ENCODE assay signal across 10 mouse cellular contexts in genomic region chr17:28290262-28290661, GRCm38 (mm10). TPM values are rescaled to one million over a fixed set of nuclear protein-coding genes. Genes with fewer than 3 reads are reported as not detected.
DNase-seq lines count a peak whose midpoint lies in the region; ATAC-seq and TF ChIP-seq lines count a peak whose summit lies in the region.
"Had no signal": no experiment of that assay in that cellular context is flagged by ENCODE, and none has a peak within 500 bp of the region (broad histone marks: within the 10 kb centered on the region; RNA-seq: fewer than 3 reads in every experiment).

No protein-coding gene starts in this region.

- no peak for TF ChIP-seq CTCF in hindbrain, postnatal 0 days (IDR thresholded peaks at IDR 0.05; ENCODE audit: low read depth)

- no peaks in the 10 kb centered on the region for H3K27me3 ChIP-seq in hindbrain, postnatal 0 days (ENCODE audit: insufficient read depth, low read length)
- H3K27me3 ChIP-seq in hindbrain, embryonic 14.5 days (ENCODE audit: control insufficient read depth, insufficient read depth, low read length), result no peaks in the 10 kb centered on the region
- H3K27me3 ChIP-seq: embryonic facial prominence, embryonic 12.5 days had no signal

- no peaks in the 10 kb centered on the region for H3K36me3 ChIP-seq in hindbrain, postnatal 0 days (ENCODE audit: insufficient read depth, low read length)
- no peaks in the 10 kb centered on the region for H3K36me3 ChIP-seq in hindbrain, embryonic 14.5 days (replicated peaks; ENCODE audit: control insufficient read depth, insufficient read depth)

- no peak overlapping the region for H3K4me2 ChIP-seq in hindbrain, postnatal 0 days (ENCODE audit: low read depth, low read length)
- no peak overlapping the region for H3K4me2 ChIP-seq in hindbrain, embryonic 14.5 days (replicated peaks)
- H3K4me2 ChIP-seq: embryonic facial prominence, embryonic 12.5 days had no signal

- H3K4me1 ChIP-seq in hindbrain, postnatal 0 days (ENCODE audit: insufficient read depth, low read length), result peaks cover 7% of the 10 kb centered on the region; the same call in 1 of the 2 replicates
- peaks cover 15% of the 10 kb centered on the region; the same call in 1 of the 2 replicates for H3K4me1 ChIP-seq in hindbrain, embryonic 14.5 days (replicated peaks; ENCODE audit: control insufficient read depth, insufficient read depth, low read length)

- no peak overlapping the region for H3K4me3 ChIP-seq in hindbrain, postnatal 0 days (ENCODE audit: low read length)
- no peak overlapping the region for H3K4me3 ChIP-seq in hindbrain, embryonic 14.5 days (replicated peaks; ENCODE audit: low read length)
- H3K4me3 ChIP-seq: embryonic facial prominence, embryonic 12.5 days; myocyte had no signal

- no peak overlapping the region for H3K9ac ChIP-seq in hindbrain, postnatal 0 days (replicated peaks; ENCODE audit: low read length)
- no peak overlapping the region for H3K9ac ChIP-seq in hindbrain, embryonic 14.5 days
- H3K9ac ChIP-seq: embryonic facial prominence, embryonic 12.5 days had no signal

- peak; percentile 58 for DNase-seq in hindbrain, postnatal 0 days (ENCODE audit: low spot score)
- DNase-seq in hindbrain, embryonic 14.5 days (ENCODE audit: low spot score), result no peak
- DNase-seq in adrenal gland, adult (ENCODE audit: inconsistent age in 2 of 2, low spot score in 1 of 2), result peak; percentile 86 to 93
- peak; percentile 94 to 95 for DNase-seq in kidney, adult 8-10 months
- peak; percentile 76 to 79 for DNase-seq in lung, postnatal 4 days
- DNase-seq in yolk sac, embryonic 10.5 days (ENCODE audit: low spot score), result no peak
- no peak for DNase-seq in embryo, embryonic 10 days (ENCODE audit: low spot score)
- no peak for DNase-seq in cerebellum, adult 11-12 months

- no peak for ATAC-seq in hindbrain, postnatal 0 days
- ATAC-seq in hindbrain, embryonic 14.5 days (ENCODE audit: low FRiP score), result no peak

- H3K27ac ChIP-seq in hindbrain, postnatal 0 days, result no peak overlapping the region
- H3K27ac ChIP-seq in hindbrain, embryonic 14.5 days, result no peak overlapping the region
- H3K27ac ChIP-seq: embryonic facial prominence, embryonic 12.5 days had no signal

- 63% methylated on average over 3 of the region's 3 CpGs for WGBS in hindbrain, postnatal 0 days
- 84% methylated on average over 3 of the region's 3 CpGs for WGBS in hindbrain, embryonic 14.5 days

- H3K9me3 ChIP-seq in hindbrain, postnatal 0 days (ENCODE audit: low read length), result no peaks in the 10 kb centered on the region
- no peaks in the 10 kb centered on the region for H3K9me3 ChIP-seq in hindbrain, embryonic 14.5 days (ENCODE audit: control insufficient read depth, low read length)
- H3K9me3 ChIP-seq: embryonic facial prominence, embryonic 12.5 days had no signal

RNA-seq across cellular contexts. Expression of gene Fance, which starts 23.1 kb away (rescaled TPM):
- 38.7 and 46.5 TPM in 2 replicates for total RNA-seq in hindbrain, postnatal 0 days (2014; rRNA removed)
- polyA plus RNA-seq in hindbrain, postnatal 0 days (2015; fragmentation: Nextera tagmentation; extraction: Ambion mirVana), result 23.6 and 27.2 TPM in 2 replicates
- 22.0 and 22.6 TPM in 2 replicates for polyA plus RNA-seq in hindbrain, embryonic 14.5 days (2014; fragmentation: Nextera tagmentation; extraction: Ambion mirVana)

RNA-seq across cellular contexts. Expression of gene Rpl10a, which starts 38.0 kb away (rescaled TPM):
- total RNA-seq in hindbrain, postnatal 0 days (2014; rRNA removed), result 699 and 1,071 TPM in 2 replicates
- 337 and 355 TPM in 2 replicates for polyA plus RNA-seq in hindbrain, postnatal 0 days (2015; fragmentation: Nextera tagmentation; extraction: Ambion mirVana)
- 370 and 441 TPM in 2 replicates for polyA plus RNA-seq in hindbrain, embryonic 14.5 days (2014; fragmentation: Nextera tagmentation; extraction: Ambion mirVana)

RNA-seq across cellular contexts. Expression of gene Ppard, which starts 57.8 kb away (rescaled TPM):
- total RNA-seq in hindbrain, postnatal 0 days (2014; rRNA removed), result 16.4 and 16.6 TPM in 2 replicates
- 1.4 and 1.7 TPM in 2 replicates for polyA plus RNA-seq in hindbrain, postnatal 0 days (2015; fragmentation: Nextera tagmentation; extraction: Ambion mirVana)
- 1.6 and 1.8 TPM in 2 replicates for polyA plus RNA-seq in hindbrain, embryonic 14.5 days (2014; fragmentation: Nextera tagmentation; extraction: Ambion mirVana)

Comparison
In these comparisons a context has a peak if more than half of its experiments do, and no peak if none do; other contexts are left out.
1. DNase-seq: peak in hindbrain, postnatal 0 days (single experiment), adrenal gland, adult (2 of 2), kidney, adult 8-10 months (2 of 2) and lung, postnatal 4 days (2 of 2); none in hindbrain, embryonic 14.5 days (single experiment), yolk sac, embryonic 10.5 days (single experiment), embryo, embryonic 10 days (single experiment) and cerebellum, adult 11-12 months (single experiment).